Mouse (Mus musculus): ENCODE data around the gene Ctnnd2. TPM values are rescaled to one million over a fixed set of nuclear protein-coding genes. Genes with fewer than 3 reads are reported as not detected.

Ctnnd2 gene
- polyA plus RNA-seq, 1 experiment, result 0.28 TPM

GRCm38 (mm10) chr15:30633917-30634316 is 461.5 kb downstream of the Ctnnd2 start:
- WGBS, result 47% methylated on average over 2 of the region's 2 CpGs
- no peak for TF ChIP-seq CTCF (conservative IDR thresholded peaks at IDR 0.05; ENCODE audit: insufficient read depth, insufficient read length, low read depth, low read length)
- no peak for TF ChIP-seq POLR2A (IDR thresholded peaks at IDR 0.05; ENCODE audit: low read depth, low read length)

GRCm38 (mm10) chr15:30634522-30634921 is 462.1 kb downstream of the Ctnnd2 start:
- H3K27me3 ChIP-seq (replicated peaks; ENCODE audit: control insufficient read depth, insufficient read depth, low read length), result no peaks in the 10 kb centered on the region
- DNase-seq, result no peak
- no peak for TF ChIP-seq POLR2A (IDR thresholded peaks at IDR 0.05; ENCODE audit: low read depth, low read length)
- TF ChIP-seq CTCF (conservative IDR thresholded peaks at IDR 0.05; ENCODE audit: insufficient read depth, insufficient read length, low read depth, low read length), result no peak
- no peak overlapping the region for H3K4me3 ChIP-seq (ENCODE audit: insufficient read depth, low read depth, low read length)
- H3K27ac ChIP-seq (ENCODE audit: insufficient read depth, low read depth, low read length), result no peak overlapping the region
- H3K4me1 ChIP-seq (ENCODE audit: control insufficient read depth, insufficient read depth, low read length), result no peaks in the 10 kb centered on the region
- WGBS, result 54% methylated on average over 5 of the region's 5 CpGs
- H3K36me3 ChIP-seq (ENCODE audit: control insufficient read depth, insufficient read depth, low read length), result no peaks in the 10 kb centered on the region

More at GRCm38 (mm10) chr15:30633917-30634316, 461.5 kb downstream of the Ctnnd2 start:
- no peak overlapping the region for H3K27ac ChIP-seq (ENCODE audit: insufficient read depth, low read depth, low read length)
- no peaks in the 10 kb centered on the region for H3K4me1 ChIP-seq (ENCODE audit: control insufficient read depth, insufficient read depth, low read length)
- H3K4me3 ChIP-seq (ENCODE audit: insufficient read depth, low read depth, low read length), result no peak overlapping the region
- no peaks in the 10 kb centered on the region for H3K27me3 ChIP-seq (replicated peaks; ENCODE audit: control insufficient read depth, insufficient read depth, low read length)
- no peaks in the 10 kb centered on the region for H3K36me3 ChIP-seq (ENCODE audit: control insufficient read depth, insufficient read depth, low read length)
- no peak for DNase-seq

- TF ChIP-seq CTCF (conservative IDR thresholded peaks at IDR 0.05; ENCODE audit: insufficient read depth, insufficient read length, low read depth, low read length), result no peak
- WGBS, result 89% methylated on average over 5 of the region's 5 CpGs
- no peaks in the 10 kb centered on the region for H3K27me3 ChIP-seq (replicated peaks; ENCODE audit: control insufficient read depth, insufficient read depth, low read length)
Observed at GRCm38 (mm10) chr15:30640651-30641050, 468.3 kb downstream of the Ctnnd2 start.

GRCm38 (mm10) chr15:30645688-30646087 is 473.3 kb downstream of the Ctnnd2 start:
- Histone ChIP-seq H3K36me3 (ENCODE audit: control insufficient read depth, insufficient read depth, low read length) (no peaks in the 10 kb centered on the region), H3K4me1 (ENCODE audit: control insufficient read depth, insufficient read depth, low read length) (no peaks in the 10 kb centered on the region), H3K4me3 (ENCODE audit: insufficient read depth, low read depth, low read length) (no peak overlapping the region), H3K27ac (ENCODE audit: insufficient read depth, low read depth, low read length) (no peak overlapping the region), H3K27me3 (replicated peaks; ENCODE audit: control insufficient read depth, insufficient read depth, low read length) (no peaks in the 10 kb centered on the region)
- DNase-seq, result no peak
- WGBS, result 45% methylated on average over 1 of the region's 1 CpGs
- TF ChIP-seq CTCF (conservative IDR thresholded peaks at IDR 0.05; ENCODE audit: insufficient read depth, insufficient read length, low read depth, low read length), result no peak
- no peak for TF ChIP-seq POLR2A (IDR thresholded peaks at IDR 0.05; ENCODE audit: low read depth, low read length)

More at GRCm38 (mm10) chr15:30640651-30641050, 468.3 kb downstream of the Ctnnd2 start:
- no peak for DNase-seq
- Histone ChIP-seq H3K27ac (ENCODE audit: insufficient read depth, low read depth, low read length) (no peak overlapping the region), H3K36me3 (ENCODE audit: control insufficient read depth, insufficient read depth, low read length) (no peaks in the 10 kb centered on the region), H3K4me3 (ENCODE audit: insufficient read depth, low read depth, low read length) (no peak overlapping the region), H3K4me1 (ENCODE audit: control insufficient read depth, insufficient read depth, low read length) (no peaks in the 10 kb centered on the region)

GRCm38 (mm10) chr15:30646501-30647431 is 474.4 kb downstream of the Ctnnd2 start:
- Histone ChIP-seq H3K4me3 (ENCODE audit: insufficient read depth, low read depth, low read length) (peak overlapping the region; percentile 24; the same call in 1 of the 2 replicates), H3K4me1 (ENCODE audit: control insufficient read depth, insufficient read depth, low read length) (no peaks in the 10 kb centered on the region), H3K27ac (ENCODE audit: insufficient read depth, low read depth, low read length) (no peak overlapping the region), H3K27me3 (replicated peaks; ENCODE audit: control insufficient read depth, insufficient read depth, low read length) (no peaks in the 10 kb centered on the region), H3K36me3 (ENCODE audit: control insufficient read depth, insufficient read depth, low read length) (no peaks in the 10 kb centered on the region)
- under 1% methylated on average over 93 of the region's 94 CpGs for WGBS
- DNase-seq, result no peak
- TF ChIP-seq POLR2A (IDR thresholded peaks at IDR 0.05; ENCODE audit: low read depth, low read length) (no peak), CTCF (conservative IDR thresholded peaks at IDR 0.05; ENCODE audit: insufficient read depth, insufficient read length, low read depth, low read length) (no peak)

GRCm38 (mm10) chr15:30647679-30648311 is 475.4 kb downstream of the Ctnnd2 start:
- no peaks in the 10 kb centered on the region for H3K36me3 ChIP-seq (ENCODE audit: control insufficient read depth, insufficient read depth, low read length)
- TF ChIP-seq POLR2A (IDR thresholded peaks at IDR 0.05; ENCODE audit: low read depth, low read length) (no peak), CTCF (conservative IDR thresholded peaks at IDR 0.05; ENCODE audit: insufficient read depth, insufficient read length, low read depth, low read length) (no peak)
- no peak for DNase-seq
- H3K27me3 ChIP-seq (replicated peaks; ENCODE audit: control insufficient read depth, insufficient read depth, low read length), result no peaks in the 10 kb centered on the region
- 50% methylated on average over 7 of the region's 7 CpGs for WGBS
- H3K27ac ChIP-seq (ENCODE audit: insufficient read depth, low read depth, low read length), result no peak overlapping the region
- H3K4me1 ChIP-seq (ENCODE audit: control insufficient read depth, insufficient read depth, low read length), result no peaks in the 10 kb centered on the region
- no peak overlapping the region for H3K4me3 ChIP-seq (ENCODE audit: insufficient read depth, low read depth, low read length)

GRCm38 (mm10) chr15:30649964-30650363 is 477.6 kb downstream of the Ctnnd2 start:
- TF ChIP-seq CTCF (conservative IDR thresholded peaks at IDR 0.05; ENCODE audit: insufficient read depth, insufficient read length, low read depth, low read length) (no peak), POLR2A (IDR thresholded peaks at IDR 0.05; ENCODE audit: low read depth, low read length) (no peak)
- Histone ChIP-seq H3K27ac (ENCODE audit: insufficient read depth, low read depth, low read length) (no peak overlapping the region), H3K4me1 (ENCODE audit: control insufficient read depth, insufficient read depth, low read length) (no peaks in the 10 kb centered on the region), H3K4me3 (ENCODE audit: insufficient read depth, low read depth, low read length) (no peak overlapping the region), H3K27me3 (replicated peaks; ENCODE audit: control insufficient read depth, insufficient read depth, low read length) (no peaks in the 10 kb centered on the region), H3K36me3 (ENCODE audit: control insufficient read depth, insufficient read depth, low read length) (no peaks in the 10 kb centered on the region)
- DNase-seq, result no peak
- 69% methylated on average over 6 of the region's 6 CpGs for WGBS
